Mouse (Mus musculus) heart, adult 2 months (tissue): Measurements from ENCODE around the gene Ptdss2.

Source experiments
- CTCF ChIP-seq: fragments of 200-600 bp; IDR thresholded peaks from 2 replicates; pipeline ENCODE4 v1.8.1; 2022; ENCODE audit warnings: antibody characterized with exemption, mild to moderate bottlenecking, moderate library complexity
- EP300 ChIP-seq: fragments of 200-500 bp; IDR thresholded peaks from 2 replicates; pipeline ENCODE4 v1.6.1; 2011; ENCODE audit warnings: low read depth, low read length, control low read depth; ENCODE audit not compliant: insufficient read depth
- POLR2A ChIP-seq: fragments of 200-500 bp; IDR thresholded peaks from 2 replicates; pipeline ENCODE4 v1.6.1; 2011; ENCODE audit warnings: mild to moderate bottlenecking, low read depth, low read length, control low read depth; ENCODE audit not compliant: insufficient read depth

- TF ChIP-seq POLR2A, result no peak
- no peak for TF ChIP-seq EP300
- no peak for TF ChIP-seq CTCF
These were observed 74.6 kb downstream of the Ptdss2 start for GRCm38 (mm10) chr7:141196619-141197282.
